Mouse (Mus musculus) spleen, postnatal 36 days (tissue): Measurements from ENCODE around the gene Rplp1.

ENCODE experiments used
- DNase-seq, 2 experiments: peaks; one replicate each; pipeline ENCODE4 v3.0.0; 2022; ENCODE audit warnings: low spot score in 2 of 2, mixed read lengths in 1 of 2

Rplp1 gene

GRCm38 (mm10) chr9:61877373-61878112, 36.8 kb downstream of the Rplp1 start:
- no peak for DNase-seq

DNA sequence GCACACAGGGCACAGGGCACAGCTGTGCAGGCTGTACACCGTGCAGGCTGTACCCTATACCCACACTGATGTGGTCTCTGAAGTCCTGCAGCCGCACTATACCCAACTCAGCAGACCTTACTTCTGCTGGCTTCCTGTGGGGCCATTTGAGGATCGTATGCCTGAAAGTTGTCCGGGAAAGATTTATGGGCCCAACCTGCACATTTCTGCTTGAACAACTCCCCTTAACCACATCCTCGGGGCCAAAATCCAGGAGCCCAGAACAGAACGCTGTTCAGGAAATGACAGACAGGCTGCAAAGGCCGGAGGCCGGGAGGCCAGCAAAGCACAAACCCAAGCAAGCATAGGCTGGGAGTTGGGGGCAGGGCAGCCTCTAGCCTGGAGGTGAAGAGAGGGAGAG, 41.0 kb downstream of the Rplp1 start:
- DNase-seq = no peak

DNA sequence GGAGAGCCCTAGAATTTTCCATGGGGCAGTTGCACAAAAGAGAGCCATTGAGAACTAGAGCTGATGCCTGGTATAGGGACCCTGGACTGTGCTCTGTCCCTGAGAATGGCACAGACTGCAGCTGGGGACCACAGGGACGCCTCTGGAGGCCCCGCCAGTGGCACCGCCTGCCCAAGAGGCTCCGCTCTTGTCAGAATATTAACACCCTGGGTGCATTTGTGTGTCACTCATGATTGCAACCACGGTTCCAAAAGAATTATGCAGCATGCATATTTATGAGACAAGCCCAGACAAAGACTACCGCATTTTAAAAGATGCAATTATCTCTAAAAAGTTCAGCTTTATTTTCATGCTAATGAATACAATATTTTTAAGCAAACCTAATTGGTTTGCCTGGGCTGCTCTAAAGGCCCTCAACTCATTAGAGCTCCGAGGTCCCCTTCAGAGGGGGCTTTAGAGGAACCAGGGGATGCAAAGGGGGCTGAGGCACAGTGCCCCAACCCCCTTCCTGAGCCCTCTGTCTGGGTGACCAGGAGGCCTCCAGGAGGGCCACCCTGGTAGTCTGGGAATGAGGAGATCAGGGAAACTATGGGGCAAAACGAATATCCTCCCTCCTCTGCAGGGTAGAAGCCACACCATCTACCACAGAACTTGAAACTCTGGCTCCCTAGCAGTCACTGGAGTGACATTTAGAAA, 41.9 kb downstream of the Rplp1 start:
- no peak for DNase-seq

DNA sequence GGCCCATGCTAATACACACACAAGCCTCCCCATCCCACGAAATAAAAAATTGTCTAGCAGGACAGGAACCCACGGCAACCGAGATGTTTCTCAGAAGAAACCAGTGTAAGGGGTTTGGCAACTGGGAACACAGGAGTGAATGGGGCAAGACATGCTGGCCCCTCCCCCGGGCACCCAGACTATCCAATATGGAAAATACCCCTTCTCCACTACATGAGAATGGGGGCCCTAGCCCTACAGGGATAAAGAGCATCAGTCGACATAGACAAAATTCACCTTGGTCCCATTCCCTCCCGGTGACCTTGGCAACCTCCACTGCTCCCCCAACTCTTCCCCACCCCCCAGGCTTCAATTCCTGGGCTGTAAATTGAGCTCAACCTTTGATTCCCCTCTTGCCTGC, 42.5 kb downstream of the Rplp1 start:
- DNase-seq = no peak

DNA sequence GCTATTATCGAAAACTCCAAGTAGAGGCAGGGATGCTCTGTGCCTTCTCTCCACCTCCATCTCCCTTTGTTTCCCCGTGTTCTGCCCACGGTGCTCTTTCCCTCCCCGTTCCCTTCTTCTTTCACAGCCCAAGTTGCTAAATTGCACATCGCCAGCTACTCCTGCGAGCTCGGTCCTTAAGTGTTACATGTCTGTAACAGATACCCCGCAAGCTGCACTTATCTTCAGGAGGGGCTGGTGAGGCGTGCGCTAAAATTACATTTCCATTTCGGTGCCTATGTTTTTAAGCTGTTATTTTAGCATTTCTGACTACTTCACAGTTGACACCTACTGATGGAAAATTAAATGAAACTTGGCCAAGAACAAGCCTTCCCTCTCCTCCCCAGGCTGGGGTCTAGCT, 46.7 kb downstream of the Rplp1 start:
- no peak for DNase-seq
